Comparison of ENCODE assay signal across 15 mouse cellular contexts in genomic region chr17:27726527-27726926, GRCm38 (mm10). TPM values are rescaled to one million over a fixed set of nuclear protein-coding genes. Genes with fewer than 3 reads are reported as not detected.
"Had no signal": no experiment of that assay in that cellular context is flagged by ENCODE, and none has a peak within 500 bp of the region (broad histone marks: within the 10 kb centered on the region; RNA-seq: fewer than 3 reads in every experiment).

No protein-coding gene starts in this region.

- H3K27me3 ChIP-seq: neural tube, embryonic 15.5 days had no signal

- ATAC-seq: midbrain, embryonic 16.5 days had no signal

- H3K36me3 ChIP-seq: midbrain, embryonic 12.5 days; neural tube, embryonic 15.5 days had no signal

- H3K27ac ChIP-seq: layer of hippocampus, adult 2 months; liver, embryonic 14.5 days; midbrain, embryonic 12.5 days; neural tube, embryonic 15.5 days had no signal

- H3K9me3 ChIP-seq: midbrain, embryonic 12.5 days; neural tube, embryonic 15.5 days had no signal

- H3K9ac ChIP-seq: liver, embryonic 14.5 days; neural tube, embryonic 15.5 days had no signal

- H3K4me3 ChIP-seq: layer of hippocampus, adult 2 months; midbrain, embryonic 12.5 days; neural tube, embryonic 15.5 days had no signal

- DNase-seq: kidney, adult 8-10 months; kidney, postnatal 4 days; left cerebral cortex, postnatal 4 days; lung, adult 18-20 months; right cerebral cortex, postnatal 4 days; thymus, adult 2 months; thymus, postnatal 25 days had no signal

- H3K4me2 ChIP-seq: midbrain, embryonic 12.5 days; neural tube, embryonic 15.5 days had no signal

RNA-seq across cellular contexts. Expression of gene Spdef, which starts 2.2 kb away (rescaled TPM):
- total RNA-seq: liver, adult 2 months; megakaryocyte-erythroid progenitor cell, adult 5-6 weeks had no signal
- polyA plus RNA-seq: liver, embryonic 14.5 days; neural tube, embryonic 11.5 days had no signal
